Mouse (Mus musculus) heart, embryonic 11.5 days (tissue): Measurements from ENCODE around the gene Stau1. TPM values are rescaled to one million over a fixed set of nuclear protein-coding genes. Genes with fewer than 3 reads are reported as not detected.

ENCODE experiments used
- ATAC-seq: fragments of 200-750 bp; cut with Nextera tagmentation; replicated peaks from 2 replicates; pipeline ENCODE4 v1.8.0; 2017; ENCODE audit warnings: moderate library complexity; ENCODE audit not compliant: insufficient number of reproducible peaks, low FRiP score, low TSS enrichment
- H3K27ac ChIP-seq: fragments of 300-500 bp; sonication (generic); 2 replicates; pipeline ENCODE4 v1.5.1; 2014; ENCODE audit warnings: mild to moderate bottlenecking, low read depth, low read length
- H3K27me3 ChIP-seq: fragments of 300-500 bp; sonication (generic); 2 replicates; pipeline ENCODE4 v1.6.1; 2014; ENCODE audit warnings: mild to moderate bottlenecking, low read length, mixed read lengths; ENCODE audit not compliant: control insufficient read depth, insufficient read depth
- H3K36me3 ChIP-seq: fragments of 300-500 bp; sonication (generic); 2 replicates; pipeline ENCODE4 v1.6.1; 2014; ENCODE audit warnings: mild to moderate bottlenecking, low read length, moderate library complexity, mixed read lengths; ENCODE audit not compliant: control insufficient read depth, insufficient read depth
- H3K4me1 ChIP-seq: fragments of 300-500 bp; sonication (generic); 2 replicates; pipeline ENCODE4 v1.6.1; 2014; ENCODE audit warnings: low read length; ENCODE audit not compliant: control insufficient read depth, insufficient read depth
- H3K4me2 ChIP-seq: fragments of 300-500 bp; sonication (generic); 2 replicates; pipeline ENCODE4 v1.6.1; 2014; ENCODE audit warnings: mild to moderate bottlenecking, moderate library complexity
- H3K4me3 ChIP-seq: fragments of 300-500 bp; sonication (generic); 2 replicates; pipeline ENCODE4 v1.5.1; 2014; ENCODE audit warnings: low read depth, low read length
- H3K9ac ChIP-seq: fragments of 300-500 bp; sonication (generic); 2 replicates; pipeline ENCODE4 v1.6.1; 2014; ENCODE audit warnings: mild to moderate bottlenecking, low read depth, low read length, moderate library complexity
- H3K9me3 ChIP-seq: fragments of 300-500 bp; sonication (generic); replicated peaks from 2 replicates; pipeline ENCODE4 v1.6.1; 2016; ENCODE audit warnings: low read length; ENCODE audit not compliant: control insufficient read depth
- WGBS: fragments of 180-500 bp; shearing (Covaris S2); extraction: QIAGEN DNeasy Blood & Tissue Kit; methylation state at CpG from one replicate; pipeline ENCODE4 v1.1.7; 2014; ENCODE audit not compliant: insufficient replicate concordance; 5-methylcytosine and 5-hydroxymethylcytosine counted together
- polyA plus RNA-seq: library from polyadenylated mRNA; unstranded; fragments of >200 nt; fragmentation: Nextera tagmentation; extraction: Ambion mirVana; gene quantifications from 2 replicates; pipeline ENCODE4 v1.2.1, GENCODE M21; 2014

Gene Stau1
- polyA plus RNA-seq, 1 experiment from 2014 or later = 55.6 TPM

DNA sequence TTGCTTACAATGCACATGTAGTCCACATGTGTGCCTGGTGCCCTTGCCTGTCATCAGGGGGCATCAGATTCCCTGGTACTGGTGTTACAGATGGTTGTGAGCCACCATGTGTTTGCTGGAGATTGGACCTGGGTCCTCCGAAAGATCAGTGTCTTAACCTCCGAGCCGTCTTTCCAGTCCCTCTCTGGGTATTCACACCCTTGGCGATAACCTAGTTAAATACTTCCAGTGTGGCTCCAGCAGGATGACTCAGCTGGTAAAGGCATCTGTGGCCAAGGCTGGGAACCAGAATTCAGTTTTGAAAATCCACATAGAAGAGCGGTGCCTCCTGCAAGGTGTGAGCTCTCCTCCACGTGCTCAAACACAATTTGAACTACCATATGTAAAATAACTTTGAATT, 62.2 kb downstream of the Stau1 start:
- Histone ChIP-seq H3K27ac (no peak overlapping the region), H3K27me3 (no peaks in the 10 kb centered on the region), H3K4me1 (no peaks in the 10 kb centered on the region), H3K9ac (no peak overlapping the region), H3K4me3 (no peak overlapping the region), H3K36me3 (peaks cover 33% of the 10 kb centered on the region), H3K9me3 (no peaks in the 10 kb centered on the region), H3K4me2 (no peak overlapping the region)
- 88% methylated on average over 6 of the region's 6 CpGs for WGBS
- no peak for ATAC-seq

DNA sequence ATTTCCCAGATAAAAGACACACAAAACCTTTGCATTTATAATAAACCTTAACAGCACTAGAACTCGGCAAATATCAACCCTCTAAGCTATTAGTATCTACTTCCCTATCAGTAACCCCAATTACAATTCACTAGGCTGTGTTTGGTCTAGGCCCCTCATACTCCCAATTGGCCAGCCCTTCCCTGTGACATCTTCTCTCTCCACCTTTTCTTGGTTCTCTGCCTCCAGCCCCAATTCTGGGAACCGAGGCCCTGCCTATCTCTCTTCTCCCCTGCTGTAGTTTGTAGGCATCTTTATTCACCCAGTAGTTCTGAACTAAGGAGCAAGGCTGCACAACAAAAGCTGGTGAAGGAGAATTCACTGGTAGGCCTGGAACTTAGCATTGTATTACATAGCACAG, 72.1 kb downstream of the Stau1 start:
- peaks cover 43% of the 10 kb centered on the region for H3K36me3 ChIP-seq
- WGBS = 77% methylated on average over 2 of the region's 2 CpGs

DNA sequence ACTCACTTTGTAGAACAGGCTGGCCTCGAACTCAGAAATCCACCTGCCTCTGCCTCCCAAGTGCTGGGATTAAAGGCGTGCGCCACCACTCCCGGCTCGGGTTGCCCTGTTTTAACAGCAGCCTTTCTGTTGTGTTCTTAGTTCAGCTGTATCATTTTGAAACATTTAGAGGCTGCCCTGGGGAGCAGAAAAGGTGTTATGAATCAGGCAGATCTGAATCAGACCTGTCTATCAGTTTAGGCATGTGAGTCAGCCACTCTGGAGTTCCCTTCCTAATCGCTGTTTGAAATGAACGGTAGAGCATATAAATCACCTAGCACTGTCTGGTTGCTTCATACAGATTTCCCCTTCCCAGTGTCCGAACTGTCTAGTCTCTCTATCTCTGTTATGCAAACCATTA, 85.6 kb downstream of the Stau1 start:
- Histone ChIP-seq H3K9ac (no peak overlapping the region), H3K27ac (no peak overlapping the region)
- 93% methylated on average over 8 of the region's 8 CpGs for WGBS

More for the DNA sequence above, 72.1 kb downstream of the Stau1 start:
- H3K9me3 ChIP-seq = no peaks in the 10 kb centered on the region
- no peak overlapping the region for H3K27ac ChIP-seq
- no peaks in the 10 kb centered on the region for H3K27me3 ChIP-seq
- ATAC-seq = no peak
- H3K4me1 ChIP-seq = no peaks in the 10 kb centered on the region
- no peak overlapping the region for H3K4me2 ChIP-seq
- no peak overlapping the region for H3K4me3 ChIP-seq
- H3K9ac ChIP-seq = no peak overlapping the region

DNA sequence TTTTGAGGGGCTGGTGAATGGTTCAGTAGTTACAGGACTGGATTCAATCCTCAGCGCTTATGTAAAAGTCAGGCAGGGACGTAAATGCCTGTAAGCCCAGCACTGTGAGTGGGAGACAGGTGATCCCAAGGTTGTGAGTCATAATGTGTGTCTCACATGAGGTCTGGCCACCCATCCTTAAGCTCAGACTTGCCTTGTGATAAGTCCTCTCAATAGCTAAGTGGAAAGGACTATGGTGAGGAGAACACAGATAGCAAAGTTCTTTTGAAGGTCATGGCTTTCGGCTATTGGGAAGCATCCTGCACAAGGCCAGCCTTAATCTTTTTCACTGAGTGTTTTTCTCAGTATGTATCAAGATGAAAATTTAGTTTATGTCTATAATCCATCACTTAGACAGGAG, 86.4 kb downstream of the Stau1 start:
- Histone ChIP-seq H3K27me3 (no peaks in the 10 kb centered on the region), H3K27ac (no peak overlapping the region), H3K36me3 (no peaks in the 10 kb centered on the region), H3K9ac (no peak overlapping the region), H3K4me3 (no peak overlapping the region), H3K9me3 (no peaks in the 10 kb centered on the region), H3K4me2 (no peak overlapping the region), H3K4me1 (peaks cover 9% of the 10 kb centered on the region)
- no peak for ATAC-seq
- WGBS = 74% methylated on average over 3 of the region's 3 CpGs

More for the DNA sequence above, 85.6 kb downstream of the Stau1 start:
- Histone ChIP-seq H3K9me3 (no peaks in the 10 kb centered on the region), H3K4me3 (no peak overlapping the region), H3K27me3 (no peaks in the 10 kb centered on the region), H3K36me3 (no peaks in the 10 kb centered on the region), H3K4me1 (peaks cover 9% of the 10 kb centered on the region), H3K4me2 (no peak overlapping the region)
- ATAC-seq = no peak

GRCm38 (mm10) chr2:166906523-166907182, 89.4 kb downstream of the Stau1 start:
- WGBS = under 1% methylated on average over 28 of the region's 28 CpGs
- H3K4me2 ChIP-seq = peak overlapping the region; percentile 91
- no peaks in the 10 kb centered on the region; the same call in 1 of the 2 replicates for H3K9me3 ChIP-seq
- ATAC-seq = peak; percentile 19; the same call in 1 of the 2 replicates
- H3K9ac ChIP-seq = peak overlapping the region; percentile 98
- peak overlapping the region; percentile 99 for H3K27ac ChIP-seq
- H3K27me3 ChIP-seq = no peaks in the 10 kb centered on the region
- no peaks in the 10 kb centered on the region for H3K36me3 ChIP-seq
- peak overlapping the region; percentile 70 for H3K4me3 ChIP-seq
- peaks cover 9% of the 10 kb centered on the region for H3K4me1 ChIP-seq

- H3K36me3 ChIP-seq = no peaks in the 10 kb centered on the region
- peak; percentile 96 for ATAC-seq
- under 1% methylated on average over 80 of the region's 80 CpGs for WGBS
- peak within 1 kb of the TSS; percentile 98 for H3K9ac ChIP-seq
- no peaks in the 10 kb centered on the region for H3K27me3 ChIP-seq
- no peaks in the 10 kb centered on the region; the same call in 1 of the 2 replicates for H3K9me3 ChIP-seq
- peaks cover 9% of the 10 kb centered on the region for H3K4me1 ChIP-seq
- peak within 1 kb of the TSS; percentile 99 for H3K27ac ChIP-seq
- peak within 1 kb of the TSS; percentile 70 for H3K4me3 ChIP-seq
- peak within 1 kb of the TSS; percentile 91 for H3K4me2 ChIP-seq
Observed at GRCm38 (mm10) chr2:166905711-166906522, 90.2 kb downstream of the Stau1 start, which contains the start of gene Cse1l. Gene Cse1l, plus strand, starts transcription at chr2:166906040.

GRCm38 (mm10) chr2:166903719-166904282, 92.3 kb downstream of the Stau1 start:
- no peak overlapping the region for H3K4me2 ChIP-seq
- WGBS = 93% methylated on average over 6 of the region's 6 CpGs
- H3K9ac ChIP-seq = no peak overlapping the region
- peaks cover 9% of the 10 kb centered on the region for H3K4me1 ChIP-seq
- H3K9me3 ChIP-seq = no peaks in the 10 kb centered on the region; the same call in 1 of the 2 replicates
- H3K36me3 ChIP-seq = no peaks in the 10 kb centered on the region
- ATAC-seq = no peak
- H3K27ac ChIP-seq = no peak overlapping the region
- H3K27me3 ChIP-seq = no peaks in the 10 kb centered on the region
- H3K4me3 ChIP-seq = no peak overlapping the region

DNA sequence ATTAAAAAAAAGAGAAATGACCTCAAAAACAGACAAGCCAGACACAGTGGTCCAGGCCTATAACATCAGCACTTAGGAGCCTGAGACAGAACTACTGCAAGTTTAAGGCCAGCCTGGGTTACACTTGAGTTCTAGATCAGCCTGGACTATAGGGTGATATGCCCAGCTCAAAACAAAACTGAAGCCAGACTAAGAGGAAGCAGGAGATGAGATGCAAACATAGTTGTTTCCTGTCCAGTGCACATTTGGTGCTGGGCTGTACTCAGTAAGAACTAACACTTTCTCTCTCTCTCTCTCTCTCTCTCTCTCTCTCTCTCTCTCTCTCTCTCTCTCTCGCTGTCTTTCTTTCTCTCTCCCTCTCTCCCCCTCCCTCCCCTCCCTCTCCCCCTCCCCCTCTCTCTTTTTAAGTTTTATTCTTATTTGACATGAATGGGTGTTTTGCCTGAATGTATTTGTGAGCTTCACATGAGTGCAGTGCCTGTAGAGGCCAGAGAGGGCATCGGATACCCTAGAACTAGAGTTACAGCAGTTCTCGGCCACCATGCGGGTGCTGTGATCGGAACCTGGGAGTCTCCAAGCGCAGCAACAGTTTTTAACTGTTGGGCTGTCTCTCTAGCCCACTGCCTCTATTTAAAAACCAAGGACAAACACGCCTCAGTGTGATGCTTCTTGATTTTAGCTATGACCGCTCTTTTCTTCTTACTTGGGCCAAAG, 95.2 kb downstream of the Stau1 start:
- Histone ChIP-seq H3K27ac (no peak overlapping the region), H3K4me1 (no peaks in the 10 kb centered on the region), H3K9ac (no peak overlapping the region), H3K4me3 (no peak overlapping the region), H3K4me2 (no peak overlapping the region), H3K27me3 (no peaks in the 10 kb centered on the region), H3K9me3 (no peaks in the 10 kb centered on the region; the same call in 1 of the 2 replicates), H3K36me3 (no peaks in the 10 kb centered on the region)
- no peak for ATAC-seq
- 86% methylated on average over 8 of the region's 8 CpGs for WGBS
